Mouse (Mus musculus) neural tube, embryonic 14.5 days (tissue): Measurements from ENCODE around the gene Kcnk12. TPM values are rescaled to one million over a fixed set of nuclear protein-coding genes. Genes with fewer than 3 reads are reported as not detected.

ENCODE experiments used
- ATAC-seq: fragments of 200-750 bp; cut with Nextera tagmentation; 2 replicates; pipeline ENCODE4 v1.8.0; 2017; ENCODE audit warnings: low read depth, mild to moderate bottlenecking, moderate TSS enrichment, moderate library complexity
- H3K27ac ChIP-seq: fragments of 300-500 bp; sonication (generic); 2 replicates; pipeline ENCODE4 v1.5.1; 2014; ENCODE audit warnings: low read depth, mild to moderate bottlenecking, control low read depth, low read length, moderate library complexity, mixed read lengths
- H3K27me3 ChIP-seq: fragments of 300-500 bp; sonication (generic); 2 replicates; pipeline ENCODE4 v1.6.1; 2014; ENCODE audit warnings: low read length; ENCODE audit not compliant: control insufficient read depth, insufficient read depth
- H3K36me3 ChIP-seq: fragments of 300-500 bp; sonication (generic); 2 replicates; pipeline ENCODE4 v1.6.1; 2014; ENCODE audit warnings: low read length, mixed read lengths; ENCODE audit not compliant: control insufficient read depth, insufficient read depth
- H3K4me1 ChIP-seq: fragments of 300-500 bp; sonication (generic); 2 replicates; pipeline ENCODE4 v1.6.1; 2014; ENCODE audit warnings: low read length; ENCODE audit not compliant: control insufficient read depth, insufficient read depth
- H3K4me2 ChIP-seq: fragments of 300-500 bp; sonication (generic); 2 replicates; pipeline ENCODE4 v1.6.1; 2014; ENCODE audit warnings: mild to moderate bottlenecking, low read depth, low read length, control low read depth
- H3K4me3 ChIP-seq: fragments of 300-500 bp; sonication (generic); 2 replicates; pipeline ENCODE4 v1.5.1; 2014; ENCODE audit warnings: low read depth, low read length, control low read depth, mixed read lengths
- H3K9ac ChIP-seq: fragments of 300-500 bp; sonication (generic); replicated peaks from 2 replicates; pipeline ENCODE4 v1.6.1; 2014; ENCODE audit warnings: low read depth, mild to moderate bottlenecking, control low read depth, low read length, mixed read lengths
- H3K9me3 ChIP-seq: fragments of 300-500 bp; sonication (generic); 2 replicates; pipeline ENCODE4 v1.6.1; 2016; ENCODE audit warnings: low read length; ENCODE audit not compliant: control insufficient read depth
- WGBS: fragments of 180-500 bp; shearing (Covaris S2); extraction: QIAGEN DNeasy Blood & Tissue Kit; methylation state at CpG from one replicate; pipeline ENCODE4 v1.1.7; 2014; 5-methylcytosine and 5-hydroxymethylcytosine counted together
- polyA plus RNA-seq: library from polyadenylated mRNA; unstranded; fragments of >200 nt; fragmentation: Nextera tagmentation; extraction: Ambion mirVana; gene quantifications from 2 replicates; pipeline ENCODE4 v1.2.1, GENCODE M21; 2014

Kcnk12 gene
- polyA plus RNA-seq, 1 experiment from 2014 or later = 1.3 TPM

GRCm38 (mm10) chr17:87799948-87800340, 2.1 kb upstream of the Kcnk12 start:
- ATAC-seq = no peak
- H3K4me2 ChIP-seq = no peak overlapping the region
- H3K4me3 ChIP-seq = no peak overlapping the region
- H3K27me3 ChIP-seq = peaks cover 49% of the 10 kb centered on the region
- WGBS = 86% methylated on average over 3 of the region's 3 CpGs
- H3K27ac ChIP-seq = no peak overlapping the region
- H3K9ac ChIP-seq = no peak overlapping the region
- H3K4me1 ChIP-seq = peaks cover 22% of the 10 kb centered on the region; the same call in 1 of the 2 replicates
- H3K9me3 ChIP-seq = no peaks in the 10 kb centered on the region
- no peaks in the 10 kb centered on the region for H3K36me3 ChIP-seq

- no peak overlapping the region for H3K9ac ChIP-seq
- H3K4me2 ChIP-seq = no peak overlapping the region
- peaks cover 49% of the 10 kb centered on the region for H3K27me3 ChIP-seq
- no peak overlapping the region for H3K4me3 ChIP-seq
- no peak overlapping the region for H3K27ac ChIP-seq
- no peaks in the 10 kb centered on the region for H3K9me3 ChIP-seq
- H3K36me3 ChIP-seq = no peaks in the 10 kb centered on the region
- peaks cover 22% of the 10 kb centered on the region; the same call in 1 of the 2 replicates for H3K4me1 ChIP-seq
- no peak for ATAC-seq
- WGBS = 66% methylated on average over 13 of the region's 13 CpGs
Measured at GRCm38 (mm10) chr17:87799212-87799947, 1.6 kb upstream of the Kcnk12 start.

GRCm38 (mm10) chr17:87798423-87798941, 688 bp upstream of the Kcnk12 start:
- peaks cover 22% of the 10 kb centered on the region; the same call in 1 of the 2 replicates for H3K4me1 ChIP-seq
- H3K9me3 ChIP-seq = no peaks in the 10 kb centered on the region
- peak; percentile 72 for ATAC-seq
- peaks cover 49% of the 10 kb centered on the region for H3K27me3 ChIP-seq
- H3K36me3 ChIP-seq = no peaks in the 10 kb centered on the region
- H3K4me3 ChIP-seq = peak overlapping the region; percentile 47
- H3K4me2 ChIP-seq = peak overlapping the region; percentile 94
- WGBS = under 1% methylated on average over 40 of the region's 40 CpGs
- H3K9ac ChIP-seq = 0 out of 2 replicates have a peak overlapping the region, but pooled peaks have one; percentile 34
- no peak overlapping the region for H3K27ac ChIP-seq

GRCm38 (mm10) chr17:87796881-87797416, 845 bp downstream of the Kcnk12 start:
- H3K27me3 ChIP-seq = peaks cover 49% of the 10 kb centered on the region
- WGBS = under 1% methylated on average over 69 of the region's 72 CpGs

GRCm38 (mm10) chr17:87795927-87796714, 1.7 kb downstream of the Kcnk12 start:
- H3K4me1 ChIP-seq = peaks cover 22% of the 10 kb centered on the region; the same call in 1 of the 2 replicates
- H3K36me3 ChIP-seq = no peaks in the 10 kb centered on the region
- 29% methylated on average over 12 of the region's 12 CpGs for WGBS
- peaks cover 46% of the 10 kb centered on the region for H3K27me3 ChIP-seq
- no peak overlapping the region for H3K9ac ChIP-seq
- peak overlapping the region; percentile 47; the same call in 1 of the 2 replicates for H3K4me3 ChIP-seq
- H3K4me2 ChIP-seq = peak overlapping the region; percentile 94
- no peak for ATAC-seq
- no peaks in the 10 kb centered on the region for H3K9me3 ChIP-seq
- no peak overlapping the region for H3K27ac ChIP-seq

More at GRCm38 (mm10) chr17:87796881-87797416, 845 bp downstream of the Kcnk12 start:
- Histone ChIP-seq H3K9me3 (no peaks in the 10 kb centered on the region), H3K4me2 (peak overlapping the region; percentile 94), H3K36me3 (no peaks in the 10 kb centered on the region), H3K4me3 (peak overlapping the region; percentile 47), H3K9ac (peak overlapping the region; percentile 50), H3K27ac (no peak overlapping the region), H3K4me1 (peaks cover 22% of the 10 kb centered on the region; the same call in 1 of the 2 replicates)
- peak; percentile 73 for ATAC-seq

- H3K27ac ChIP-seq = no peak overlapping the region
- no peaks in the 10 kb centered on the region for H3K9me3 ChIP-seq
- ATAC-seq = no peak
- 74% methylated on average over 5 of the region's 5 CpGs for WGBS
- H3K4me2 ChIP-seq = no peak overlapping the region
- H3K4me1 ChIP-seq = peaks cover 22% of the 10 kb centered on the region; the same call in 1 of the 2 replicates
- H3K4me3 ChIP-seq = no peak overlapping the region
- no peaks in the 10 kb centered on the region for H3K36me3 ChIP-seq
- no peak overlapping the region for H3K9ac ChIP-seq
- H3K27me3 ChIP-seq = peaks cover 42% of the 10 kb centered on the region
Measured at GRCm38 (mm10) chr17:87794801-87795200, 3.0 kb downstream of the Kcnk12 start.

- H3K4me3 ChIP-seq = no peak overlapping the region
- H3K9me3 ChIP-seq = no peaks in the 10 kb centered on the region
- no peak overlapping the region for H3K9ac ChIP-seq
- peaks cover 17% of the 10 kb centered on the region; the same call in 1 of the 2 replicates for H3K4me1 ChIP-seq
- 77% methylated on average over 5 of the region's 5 CpGs for WGBS
- H3K27ac ChIP-seq = no peak overlapping the region
- no peak overlapping the region for H3K4me2 ChIP-seq
- no peaks in the 10 kb centered on the region for H3K36me3 ChIP-seq
- peaks cover 27% of the 10 kb centered on the region for H3K27me3 ChIP-seq
- no peak for ATAC-seq
Measured at GRCm38 (mm10) chr17:87793331-87793730, 4.5 kb downstream of the Kcnk12 start.

- 54% methylated on average over 12 of the region's 12 CpGs for WGBS
Measured at GRCm38 (mm10) chr17:87792623-87793315, 5.0 kb downstream of the Kcnk12 start.

More at GRCm38 (mm10) chr17:87792623-87793315, 5.0 kb downstream of the Kcnk12 start:
- Histone ChIP-seq H3K36me3 (no peaks in the 10 kb centered on the region), H3K27me3 (peaks cover 22% of the 10 kb centered on the region), H3K4me2 (no peak overlapping the region), H3K27ac (no peak overlapping the region), H3K4me3 (no peak overlapping the region), H3K9me3 (no peaks in the 10 kb centered on the region), H3K4me1 (peaks cover 13% of the 10 kb centered on the region; the same call in 1 of the 2 replicates), H3K9ac (no peak overlapping the region)
- ATAC-seq = no peak
